Mouse (Mus musculus) macrophage (primary cell): Measurements from ENCODE around the gene Stard10. TPM values are rescaled to one million over a fixed set of nuclear protein-coding genes. Genes with fewer than 3 reads are reported as not detected.
A peak's percentile ranks its signal among the peaks of the same experiment; 100 is the strongest.

Experiments
- H3K27ac ChIP-seq: fragments of 350-480 bp; formaldehyde crosslinking; 2 replicates; pipeline ENCODE4 v1.9.0; 2021
- H3K36me3 ChIP-seq: fragments of 350-480 bp; formaldehyde crosslinking; 2 replicates; pipeline ENCODE4 v1.9.0; 2021; ENCODE audit errors: inconsistent target
- H3K4me3 ChIP-seq: fragments of 350-480 bp; formaldehyde crosslinking; 2 replicates; pipeline ENCODE4 v1.9.0; 2021; ENCODE audit errors: inconsistent target
- H3K79me2 ChIP-seq: fragments of 350-480 bp; formaldehyde crosslinking; 2 replicates; pipeline ENCODE4 v1.9.0; 2021; ENCODE audit errors: inconsistent target
- WGBS: methylation state at CpG from one replicate; pipeline ENCODE4 v1.1.7; 2026; ENCODE audit warnings: inconsistent platforms; ENCODE audit not compliant: missing documents; 5-methylcytosine and 5-hydroxymethylcytosine counted together
- polyA plus RNA-seq: library from polyadenylated mRNA; stranded (reverse); fragments of 250-400 nt; gene quantifications from 3 replicates; pipeline ENCODE4 v1.2.4, GENCODE M21; 2018; ENCODE audit warnings: inconsistent platforms

The Stard10 gene
- polyA plus RNA-seq, 1 experiment from 2014 or later = 0.99 TPM

DNA sequence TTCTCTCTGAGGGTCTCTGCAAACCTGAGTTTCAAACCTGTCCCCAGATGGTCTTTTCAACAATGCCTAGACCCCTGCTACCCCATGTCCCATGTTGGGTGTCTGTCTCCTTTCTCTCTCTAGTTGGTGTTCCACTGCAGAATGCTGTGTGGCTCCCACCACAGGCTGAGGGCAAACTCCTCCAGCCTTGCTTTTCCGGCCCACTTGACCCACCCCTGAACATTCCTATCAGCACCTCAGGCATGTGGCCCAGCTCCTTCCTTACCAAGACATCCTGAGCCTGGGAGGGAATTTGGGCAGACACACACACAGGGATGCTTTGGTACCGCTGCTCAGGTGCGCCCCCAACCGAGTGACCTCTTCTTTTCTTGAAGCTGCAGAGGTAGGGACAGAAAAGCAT is 23.3 kb upstream of the Stard10 start:
- H3K36me3 ChIP-seq = peaks cover 19% of the 10 kb centered on the region; the same call in 1 of the 2 replicates
- no peak overlapping the region for H3K27ac ChIP-seq
- H3K4me3 ChIP-seq = no peak overlapping the region
- 85% methylated on average over 4 of the region's 4 CpGs for WGBS
- H3K79me2 ChIP-seq = no peaks in the 10 kb centered on the region

DNA sequence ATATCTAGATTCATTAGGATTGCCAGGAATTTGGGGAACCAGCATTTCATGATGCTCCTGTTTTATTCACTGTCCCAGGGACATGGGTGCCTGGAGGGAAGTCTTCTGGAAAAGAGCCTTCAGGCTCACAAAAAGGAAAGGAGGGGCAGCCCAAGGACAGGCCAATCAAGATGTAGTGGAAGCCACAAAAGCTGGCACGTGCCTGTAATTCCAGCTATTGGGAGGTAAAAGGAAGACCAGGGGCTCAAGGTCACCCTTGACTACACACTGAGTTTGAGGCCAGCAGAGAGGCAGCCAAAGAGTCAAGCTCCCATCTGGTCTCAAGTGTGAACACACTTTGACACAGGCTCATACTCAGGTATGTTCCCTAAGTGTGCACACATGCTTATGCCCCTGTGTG is 21.4 kb upstream of the Stard10 start:
- Histone ChIP-seq H3K79me2 (peaks cover 17% of the 10 kb centered on the region; the same call in 1 of the 2 replicates), H3K36me3 (peaks cover 11% of the 10 kb centered on the region; the same call in 1 of the 2 replicates), H3K27ac (no peak overlapping the region), H3K4me3 (no peak overlapping the region)
- WGBS = 91% methylated on average over 1 of the region's 1 CpGs

DNA sequence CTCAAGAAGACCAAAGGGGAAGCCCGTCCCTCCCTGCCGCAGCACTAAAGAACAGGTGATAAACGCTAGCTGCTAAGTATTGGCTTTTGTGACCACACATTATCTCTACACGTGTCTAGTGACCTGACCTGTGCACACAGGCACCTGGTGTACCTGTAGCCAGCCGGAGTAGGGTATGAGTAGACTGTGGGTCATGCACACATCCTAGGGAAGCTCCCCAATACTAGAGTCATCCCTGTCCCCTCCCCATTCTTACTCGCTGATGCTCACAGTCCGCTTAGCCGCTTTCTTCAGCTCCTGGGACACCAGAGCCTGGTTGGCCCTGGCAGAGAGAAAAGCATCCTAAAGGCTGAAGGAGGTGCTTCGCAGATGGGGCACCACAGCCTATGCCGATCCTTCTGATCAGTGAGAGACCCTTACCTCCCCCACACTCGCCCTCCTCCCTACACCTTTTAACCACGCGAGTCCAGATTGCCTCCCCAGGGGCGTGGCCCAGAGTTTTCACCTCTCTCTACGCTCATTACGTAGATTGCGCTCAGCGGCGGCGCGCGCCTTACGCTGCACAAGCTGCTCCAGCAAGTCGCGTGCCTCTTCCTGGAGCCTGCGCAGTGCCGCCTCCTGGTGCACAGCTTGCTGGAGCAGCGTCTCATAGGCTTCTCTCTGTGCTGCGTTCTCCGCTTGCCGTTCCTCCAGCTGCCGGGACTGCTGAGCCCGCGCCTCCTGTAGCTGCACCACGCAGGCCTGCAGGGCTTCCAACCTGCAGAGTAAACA is 20.4 kb upstream of the Stard10 start:
- no peak overlapping the region for H3K4me3 ChIP-seq
- no peak overlapping the region for H3K27ac ChIP-seq
- WGBS = 53% methylated on average over 35 of the region's 35 CpGs
- peaks cover 23% of the 10 kb centered on the region; the same call in 1 of the 2 replicates for H3K79me2 ChIP-seq
- H3K36me3 ChIP-seq = peaks cover 6% of the 10 kb centered on the region; the same call in 1 of the 2 replicates

DNA sequence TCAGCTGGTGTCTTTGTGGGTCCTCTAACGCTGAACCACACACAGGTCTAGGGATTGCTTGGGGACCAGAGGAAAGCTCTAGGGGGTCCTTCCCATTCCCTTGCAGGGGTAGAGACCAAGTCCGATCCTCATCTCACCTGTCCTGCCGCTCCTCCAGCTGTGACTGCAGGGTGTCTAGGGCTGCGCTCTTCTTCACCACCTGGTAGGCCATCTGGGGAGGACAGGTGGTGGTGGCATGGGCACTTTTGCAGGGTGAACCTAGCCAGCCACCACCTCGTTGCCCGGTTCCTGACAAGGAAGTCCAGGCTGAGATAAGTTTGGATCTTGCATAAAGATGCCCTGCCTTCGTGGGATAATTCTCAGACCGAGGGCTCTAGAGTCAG is 19.9 kb upstream of the Stard10 start:
- H3K79me2 ChIP-seq = peaks cover 23% of the 10 kb centered on the region; the same call in 1 of the 2 replicates
- H3K4me3 ChIP-seq = no peak overlapping the region
- WGBS = 68% methylated on average over 8 of the region's 8 CpGs
- H3K36me3 ChIP-seq = peaks cover 6% of the 10 kb centered on the region; the same call in 1 of the 2 replicates
- no peak overlapping the region for H3K27ac ChIP-seq

GRCm38 (mm10) chr7:101298375-101298774 is 18.5 kb upstream of the Stard10 start:
- H3K79me2 ChIP-seq = peaks cover 23% of the 10 kb centered on the region; the same call in 1 of the 2 replicates
- WGBS = 81% methylated on average over 3 of the region's 3 CpGs
- H3K36me3 ChIP-seq = peaks cover 6% of the 10 kb centered on the region; the same call in 1 of the 2 replicates
- H3K27ac ChIP-seq = no peak overlapping the region
- no peak overlapping the region for H3K4me3 ChIP-seq

GRCm38 (mm10) chr7:101301361-101301880 is 15.5 kb upstream of the Stard10 start:
- H3K4me3 ChIP-seq = peak overlapping the region; percentile 81
- H3K27ac ChIP-seq = peak overlapping the region; percentile 41
- no peaks in the 10 kb centered on the region for H3K36me3 ChIP-seq
- WGBS = under 1% methylated on average over 29 of the region's 30 CpGs
- H3K79me2 ChIP-seq = peaks cover 23% of the 10 kb centered on the region; the same call in 1 of the 2 replicates

- Histone ChIP-seq H3K4me3 (peak within 1 kb of the TSS; percentile 81), H3K79me2 (peaks cover 23% of the 10 kb centered on the region; the same call in 1 of the 2 replicates), H3K36me3 (no peaks in the 10 kb centered on the region), H3K27ac (peak within 1 kb of the TSS; percentile 60)
- under 1% methylated on average over 39 of the region's 39 CpGs for WGBS
Measured at GRCm38 (mm10) chr7:101301881-101302456, 14.9 kb upstream of the Stard10 start, which contains the start of gene Atg16l2. TSS of gene Atg16l2 (minus strand) at chr7:101302251.

DNA sequence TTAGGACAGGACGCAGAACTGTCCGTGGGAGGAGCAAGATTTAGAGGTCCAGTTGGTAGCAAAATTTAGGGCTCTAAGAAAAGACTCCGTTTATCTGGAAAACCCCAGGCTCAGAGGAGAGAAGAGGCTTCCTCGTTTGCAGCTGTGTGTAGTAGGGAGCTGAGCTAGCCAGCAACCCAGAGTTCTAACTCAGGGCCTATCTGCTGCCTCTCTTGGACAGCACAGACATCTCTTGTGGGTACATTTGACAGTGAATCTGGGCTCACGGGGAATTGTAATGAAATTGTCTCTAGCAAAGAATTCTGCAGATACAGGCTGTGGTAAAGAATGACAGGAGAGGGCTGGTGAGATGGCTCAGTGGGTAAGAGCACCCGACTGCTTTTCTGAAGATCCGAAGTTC is 14.2 kb upstream of the Stard10 start:
- Histone ChIP-seq H3K4me3 (no peak overlapping the region), H3K27ac (no peak overlapping the region), H3K36me3 (no peaks in the 10 kb centered on the region), H3K79me2 (peaks cover 23% of the 10 kb centered on the region; the same call in 1 of the 2 replicates)
- WGBS = 78% methylated on average over 7 of the region's 7 CpGs

GRCm38 (mm10) chr7:101306841-101307240 is 10.0 kb upstream of the Stard10 start:
- Histone ChIP-seq H3K36me3 (no peaks in the 10 kb centered on the region), H3K4me3 (no peak overlapping the region)
- 85% methylated on average over 2 of the region's 2 CpGs for WGBS

DNA sequence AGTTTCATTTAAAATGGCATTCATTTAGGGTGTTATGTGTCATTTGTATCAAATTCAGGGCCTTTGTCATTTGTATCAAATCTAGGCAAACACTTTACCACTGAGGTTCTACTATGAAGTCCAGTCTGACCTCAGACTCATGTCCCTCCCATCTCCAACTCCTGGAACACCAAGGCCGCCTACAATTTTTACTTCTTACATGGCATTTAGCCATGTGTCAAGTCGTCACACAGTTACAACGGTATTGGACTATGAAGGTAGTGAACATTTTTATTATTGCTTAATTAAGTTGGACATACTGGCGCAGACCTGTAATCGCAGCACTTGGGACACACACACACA is 6.9 kb upstream of the Stard10 start:
- peak overlapping the region; percentile 88 for H3K27ac ChIP-seq
- 37% methylated on average over 5 of the region's 5 CpGs for WGBS
- peak overlapping the region; percentile 52 for H3K4me3 ChIP-seq
- no peaks in the 10 kb centered on the region for H3K36me3 ChIP-seq
- no peaks in the 10 kb centered on the region for H3K79me2 ChIP-seq

More at GRCm38 (mm10) chr7:101306841-101307240, 10.0 kb upstream of the Stard10 start:
- H3K79me2 ChIP-seq = no peaks in the 10 kb centered on the region
- H3K27ac ChIP-seq = no peak overlapping the region

DNA sequence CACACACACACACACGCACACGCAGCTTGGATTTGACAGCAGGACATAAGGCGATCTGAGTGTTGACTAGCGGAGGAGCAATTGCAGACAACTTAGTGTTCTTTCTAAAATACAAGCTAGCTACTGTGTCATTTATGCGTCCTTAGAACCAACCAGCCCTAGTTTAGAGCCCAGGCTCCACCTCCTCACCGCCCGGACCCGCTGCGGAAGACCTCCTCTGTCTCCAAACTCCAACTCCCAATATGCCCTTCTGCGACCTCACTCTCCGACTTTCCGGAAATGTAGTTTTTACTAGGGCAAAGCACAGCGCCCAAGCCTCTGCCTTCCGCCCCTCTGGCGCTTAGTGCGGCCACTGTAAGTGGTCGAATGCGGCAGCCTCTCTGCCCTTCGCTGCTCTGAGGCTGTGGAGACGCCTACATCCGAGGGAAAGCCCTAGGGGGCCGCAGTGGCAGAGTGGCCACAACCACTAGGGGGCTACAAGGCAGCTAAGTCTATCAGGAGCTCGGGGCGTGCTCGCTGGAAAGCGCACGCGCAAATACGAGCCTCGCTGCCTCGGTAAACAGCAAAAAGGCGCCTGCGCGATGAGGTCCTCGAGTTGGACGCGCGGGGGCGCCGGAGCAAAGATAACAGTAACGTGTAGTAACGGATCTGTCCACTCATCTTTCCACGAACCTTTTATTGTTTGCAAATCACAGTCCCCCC is 6.4 kb upstream of the Stard10 start:
- H3K4me3 ChIP-seq = peak overlapping the region; percentile 52
- H3K27ac ChIP-seq = peak overlapping the region; percentile 88
- no peaks in the 10 kb centered on the region for H3K36me3 ChIP-seq
- under 1% methylated on average over 43 of the region's 43 CpGs for WGBS
- no peaks in the 10 kb centered on the region for H3K79me2 ChIP-seq

DNA sequence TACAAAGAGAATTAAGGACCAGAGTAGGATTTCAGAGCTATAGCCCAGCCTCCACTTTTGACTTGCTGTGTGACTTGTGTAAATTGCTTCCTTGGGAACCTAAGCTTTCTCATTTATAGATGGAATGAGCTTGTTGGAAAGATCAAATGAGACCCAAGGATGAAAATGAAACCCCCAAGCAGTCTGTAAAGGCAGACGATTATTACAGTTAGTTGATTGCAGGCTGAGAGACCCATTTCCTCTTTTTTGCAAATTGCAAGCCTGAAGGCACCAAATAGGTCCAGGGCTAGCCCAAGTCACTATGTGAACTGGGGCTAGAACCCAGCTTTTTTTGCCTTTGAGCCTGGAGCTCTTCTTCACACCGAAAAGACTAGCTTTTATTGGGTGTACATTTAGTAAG is 5.8 kb upstream of the Stard10 start:
- H3K4me3 ChIP-seq = peak overlapping the region; percentile 52
- no peaks in the 10 kb centered on the region for H3K79me2 ChIP-seq
- 17% methylated on average over 2 of the region's 2 CpGs for WGBS
- H3K36me3 ChIP-seq = no peaks in the 10 kb centered on the region
- peak overlapping the region; percentile 88 for H3K27ac ChIP-seq

- no peak overlapping the region for H3K27ac ChIP-seq
Measured at GRCm38 (mm10) chr7:101313033-101313432, 3.9 kb upstream of the Stard10 start.

DNA sequence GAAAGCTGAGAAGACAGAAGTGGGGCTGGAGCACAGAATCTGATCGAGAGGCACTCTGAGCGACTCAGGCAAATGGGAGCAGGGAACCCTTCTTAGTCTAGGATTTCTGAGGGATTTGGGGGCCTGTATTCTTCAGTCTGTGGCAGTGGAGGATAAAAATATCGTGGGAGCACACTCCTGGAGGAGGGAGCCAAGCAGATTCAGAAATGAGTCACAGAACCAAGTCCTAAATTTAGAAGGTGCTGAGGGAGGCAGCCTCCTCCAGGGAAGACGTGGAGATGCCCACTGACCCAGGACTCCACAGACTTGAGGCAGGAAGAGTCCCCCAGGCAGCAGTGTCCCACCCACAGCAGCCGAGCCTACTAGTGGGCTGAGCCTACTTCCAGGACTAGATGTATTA is 2.5 kb upstream of the Stard10 start:
- Histone ChIP-seq H3K79me2 (no peaks in the 10 kb centered on the region), H3K36me3 (no peaks in the 10 kb centered on the region), H3K4me3 (no peak overlapping the region), H3K27ac (no peak overlapping the region)
- 78% methylated on average over 5 of the region's 5 CpGs for WGBS

More at GRCm38 (mm10) chr7:101313033-101313432, 3.9 kb upstream of the Stard10 start:
- Histone ChIP-seq H3K4me3 (no peak overlapping the region), H3K79me2 (no peaks in the 10 kb centered on the region), H3K36me3 (no peaks in the 10 kb centered on the region)
- WGBS = 97% methylated on average over 3 of the region's 3 CpGs
